Mouse (Mus musculus) megakaryocyte, adult 5-6 weeks (primary cell): ENCODE measurements around the gene Pkig. TPM values are rescaled to one million over a fixed set of nuclear protein-coding genes. Genes with fewer than 3 reads are reported as not detected.

Experiments used
- ATAC-seq: 2 replicates; pipeline ENCODE4 v1.8.0; 2016; ENCODE audit warnings: mild to moderate bottlenecking, inconsistent platforms; ENCODE audit not compliant: poor library complexity, severe bottlenecking
- total RNA-seq, 2 experiments: library from RNA; stranded (forward) in 1 of 2; stranded (reverse) in 1 of 2; fragments of 153-499, 151-499 nt in 1 of 2; fragments of 221-1000, 200-1000 nt in 1 of 2; gene quantifications; 2 replicates each; pipeline versions ENCODE4 v1.2.3 to v1.2.4; 2015 to 2017

The Pkig gene
- total RNA-seq, 2 experiments from 2014 or later = 36.8 to 47.7 TPM

- ATAC-seq = no peak
Measured at GRCm38 (mm10) chr2:163703599-163704260, 45.5 kb downstream of the Pkig start.

GRCm38 (mm10) chr2:163708321-163708720 is 50.1 kb downstream of the Pkig start:
- no peak for ATAC-seq

GRCm38 (mm10) chr2:163708763-163709250 is 50.6 kb downstream of the Pkig start:
- no peak for ATAC-seq

GRCm38 (mm10) chr2:163710000-163710399 is 51.8 kb downstream of the Pkig start:
- peak; percentile 19; the same call in 1 of the 2 replicates for ATAC-seq

- ATAC-seq = no peak
Measured at GRCm38 (mm10) chr2:163710606-163711159, 52.5 kb downstream of the Pkig start.

DNA sequence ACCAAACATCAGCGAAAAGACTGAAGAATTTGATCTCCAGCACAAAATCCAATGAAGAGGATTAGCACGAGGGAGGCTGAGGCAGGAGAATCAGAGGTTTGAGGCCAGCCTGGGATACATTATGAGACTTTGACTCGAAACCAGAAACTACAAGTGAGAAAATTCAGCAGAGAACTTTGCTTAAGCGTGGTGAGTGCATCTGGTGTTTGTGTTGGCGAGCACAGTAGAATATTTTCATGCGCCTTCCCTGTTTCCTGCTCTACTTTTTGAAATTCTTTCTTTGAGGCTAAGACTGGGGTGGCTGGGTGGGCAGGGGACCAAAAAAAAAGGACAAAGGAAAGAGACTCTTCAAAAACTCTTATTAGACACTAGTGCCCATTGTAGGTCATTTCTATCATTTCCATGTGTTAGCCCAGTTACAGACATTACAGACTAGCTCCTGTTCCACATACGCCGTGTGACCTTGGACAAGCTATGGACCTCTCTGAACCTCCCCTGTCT is 53.2 kb downstream of the Pkig start:
- ATAC-seq = no peak

DNA sequence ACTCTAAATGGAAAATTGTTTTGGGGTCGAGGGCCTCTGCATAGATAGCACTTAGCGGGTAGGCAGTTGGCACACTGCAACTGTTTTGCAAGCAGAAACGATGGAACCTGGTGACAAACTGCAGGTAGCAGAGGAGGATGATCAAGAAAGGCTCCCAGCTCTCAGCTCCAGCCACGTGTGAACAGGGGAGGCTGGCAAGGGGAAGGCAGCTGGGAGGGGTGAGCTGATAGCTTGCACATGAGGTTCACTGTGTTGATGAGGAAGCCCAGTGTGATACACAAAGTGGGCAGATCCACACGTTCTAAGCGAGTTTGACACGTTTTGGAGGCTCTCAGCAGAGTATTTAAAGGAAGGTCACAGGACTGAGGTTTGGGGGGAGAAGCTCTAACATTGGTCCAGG is 54.3 kb downstream of the Pkig start:
- ATAC-seq = peak; percentile 46

GRCm38 (mm10) chr2:163712874-163713273 is 54.7 kb downstream of the Pkig start:
- peak; percentile 39 for ATAC-seq

- peak; percentile 55 for ATAC-seq
Measured at GRCm38 (mm10) chr2:163713340-163713739, 55.2 kb downstream of the Pkig start.

- ATAC-seq = peak; percentile 39
Measured at GRCm38 (mm10) chr2:163716448-163716847, 58.3 kb downstream of the Pkig start.

GRCm38 (mm10) chr2:163716853-163717252 is 58.7 kb downstream of the Pkig start:
- no peak for ATAC-seq

- ATAC-seq = no peak
Measured at GRCm38 (mm10) chr2:163718526-163718925, 60.3 kb downstream of the Pkig start.

- peak; percentile 94 for ATAC-seq
Measured at GRCm38 (mm10) chr2:163718951-163719603, 60.9 kb downstream of the Pkig start.

- ATAC-seq = 0 out of 2 replicates have a peak, but pooled peaks have one; percentile 0
Measured at GRCm38 (mm10) chr2:163719616-163720015, 61.4 kb downstream of the Pkig start.

DNA sequence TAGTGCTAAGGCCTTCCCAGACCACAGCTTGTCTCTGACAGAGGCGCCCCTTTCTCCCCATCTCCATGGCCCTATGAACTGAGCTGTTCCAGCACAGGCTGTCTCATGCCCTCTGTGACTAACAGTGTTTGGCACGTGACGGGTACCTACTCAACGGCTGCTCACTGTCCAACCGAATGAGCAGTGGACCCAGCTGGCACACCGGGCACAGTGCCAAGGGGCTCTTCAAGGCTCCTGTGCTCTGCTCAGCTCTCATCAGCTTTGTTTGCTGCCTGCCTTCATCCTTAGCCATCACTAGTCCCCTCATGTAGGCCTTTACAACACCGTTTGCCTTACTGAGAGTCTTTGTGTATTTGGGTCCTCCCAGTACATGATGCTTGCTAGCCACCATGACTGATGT is 64.4 kb downstream of the Pkig start:
- no peak for ATAC-seq

DNA sequence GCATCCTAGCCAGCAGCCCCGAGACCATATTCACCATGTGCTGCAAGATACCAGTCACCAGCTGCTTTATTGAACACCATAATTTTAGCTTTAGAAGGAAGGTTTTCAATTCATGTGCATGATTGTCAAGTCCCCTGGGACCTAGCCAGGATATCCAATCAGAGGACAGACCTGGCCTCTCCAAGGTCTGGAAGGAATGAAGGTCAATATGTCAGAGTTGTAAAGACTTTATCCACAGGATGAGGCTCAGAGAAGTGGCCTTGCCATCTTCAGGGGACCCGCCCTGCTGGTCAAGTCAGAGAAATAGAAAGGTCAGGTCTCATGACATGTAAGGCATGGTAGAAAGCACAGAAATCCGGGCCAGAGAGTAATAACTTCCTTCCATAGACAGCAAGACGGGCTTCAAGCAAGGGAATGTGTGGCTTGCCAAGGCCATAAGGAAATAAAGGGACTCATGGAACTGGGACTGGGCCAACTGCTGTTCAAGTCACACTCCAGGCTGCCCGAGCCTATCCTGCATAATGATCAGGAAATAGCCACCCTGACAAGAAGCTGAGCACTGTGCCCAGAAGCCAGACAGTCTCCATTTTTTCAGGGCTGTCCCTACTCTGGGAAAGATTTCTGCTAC is 68.7 kb downstream of the Pkig start:
- no peak for ATAC-seq

DNA sequence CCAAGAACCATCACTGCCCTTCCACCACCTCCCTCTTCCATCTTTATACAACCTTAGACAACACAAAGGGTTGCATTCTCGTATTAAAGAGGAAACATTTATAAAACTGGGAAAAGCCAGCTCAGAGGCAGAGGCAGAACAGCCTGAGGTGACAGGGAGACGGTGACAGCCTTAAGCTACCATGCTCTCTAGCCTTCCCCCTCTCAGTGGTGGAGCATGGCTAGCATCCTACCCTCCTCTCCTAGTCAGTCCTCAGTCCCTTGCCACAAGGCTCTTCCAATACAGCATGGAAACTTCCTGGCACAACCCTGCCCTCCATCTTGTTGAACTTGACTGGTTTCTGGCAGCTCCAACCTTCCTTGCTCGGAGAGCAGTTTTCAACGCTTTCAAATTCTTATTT is 70.1 kb downstream of the Pkig start:
- no peak for ATAC-seq

GRCm38 (mm10) chr2:163732021-163732420 is 73.8 kb downstream of the Pkig start:
- ATAC-seq = no peak

- ATAC-seq = no peak
Measured at GRCm38 (mm10) chr2:163735163-163735562, 77.0 kb downstream of the Pkig start.

DNA sequence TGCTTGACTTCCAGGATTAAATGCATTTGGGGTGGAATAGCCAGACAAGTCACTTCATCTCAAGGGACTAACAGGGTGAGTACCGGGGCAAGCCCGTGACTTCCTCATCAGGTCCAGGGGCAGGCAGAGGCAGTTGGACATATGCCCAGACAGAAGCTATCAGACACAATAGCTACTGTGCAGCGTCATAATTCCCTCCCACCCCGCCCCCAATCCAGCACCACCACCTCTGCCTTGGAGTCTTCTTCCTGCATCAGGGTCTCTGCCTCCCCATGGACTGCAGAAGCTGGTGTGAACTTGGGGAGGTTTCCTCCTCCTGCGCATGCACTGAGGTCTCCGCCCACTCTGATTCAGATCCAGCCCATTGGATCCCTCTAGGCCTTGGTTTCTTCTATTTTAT is 77.8 kb downstream of the Pkig start:
- peak; percentile 70 for ATAC-seq

DNA sequence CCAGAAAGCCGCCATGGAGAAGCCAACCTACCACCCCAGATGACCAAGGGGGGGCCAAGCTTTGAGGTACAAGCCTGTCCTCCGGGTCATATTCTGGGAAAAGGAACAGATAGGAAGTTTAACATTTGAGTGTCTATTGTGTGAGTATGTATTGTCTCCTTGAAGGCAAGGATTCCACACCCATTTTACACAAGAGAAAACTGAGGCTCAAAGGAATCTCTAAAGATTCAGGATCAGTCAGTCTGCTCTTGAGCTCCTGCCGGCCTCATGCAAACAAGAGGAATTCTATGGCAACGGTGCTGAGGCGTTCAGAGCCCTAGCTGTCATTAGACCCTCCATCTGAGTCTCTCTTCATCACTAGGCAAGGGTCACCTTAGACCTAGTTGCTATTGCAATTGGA is 84.5 kb downstream of the Pkig start:
- no peak for ATAC-seq
